Mouse (Mus musculus) spleen, postnatal 4 days (tissue): ENCODE data around the gene Lama2.

ENCODE experiments used
- DNase-seq, 2 experiments: peaks; one replicate each; pipeline ENCODE4 v3.0.0; 2022; ENCODE audit warnings: low spot score in 2 of 2

The Lama2 gene

DNA sequence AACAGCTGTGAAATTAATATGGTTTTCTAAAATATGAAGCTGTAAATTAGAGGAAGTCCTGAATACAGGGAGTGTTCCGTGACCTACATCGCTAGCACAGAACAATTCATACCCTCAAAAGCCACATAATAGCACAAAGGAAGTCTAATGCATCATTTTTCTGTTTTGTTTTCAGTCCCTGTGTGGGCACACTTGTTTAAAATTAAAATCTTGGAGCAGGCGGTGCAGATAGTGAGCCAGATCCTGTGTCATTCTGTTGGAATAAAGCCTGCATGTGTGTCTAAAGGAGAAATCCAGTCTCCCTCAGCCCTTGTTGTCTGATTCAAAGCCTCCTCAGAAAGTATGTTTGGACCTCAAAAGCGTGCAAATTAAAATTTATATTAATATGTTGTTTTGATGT, 234.9 kb downstream of the Lama2 start:
- no peak for DNase-seq

GRCm38 (mm10) chr10:27382887-27383609, 236.5 kb downstream of the Lama2 start:
- DNase-seq = no peak

DNA sequence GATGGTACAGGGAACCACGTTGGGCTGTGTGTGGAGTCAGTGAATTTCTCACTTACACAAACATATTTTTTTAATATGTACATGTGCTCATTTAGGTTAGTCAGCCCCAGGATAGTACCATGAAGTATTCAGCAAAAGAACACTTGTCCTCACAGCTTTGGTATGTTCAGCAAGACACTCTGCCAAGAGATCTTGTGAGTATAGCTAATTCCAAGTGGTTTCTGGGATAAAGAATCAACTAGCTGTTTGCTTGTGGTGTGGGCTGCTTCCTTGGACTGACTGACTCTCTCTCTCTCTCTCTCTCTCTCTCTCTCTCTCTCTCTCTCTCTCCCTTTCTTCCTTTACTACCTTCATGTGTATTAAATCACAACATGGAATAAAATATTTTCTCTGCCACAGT, 241.3 kb downstream of the Lama2 start:
- no peak for DNase-seq

GRCm38 (mm10) chr10:27344278-27344677, 275.3 kb downstream of the Lama2 start:
- no peak for DNase-seq

DNA sequence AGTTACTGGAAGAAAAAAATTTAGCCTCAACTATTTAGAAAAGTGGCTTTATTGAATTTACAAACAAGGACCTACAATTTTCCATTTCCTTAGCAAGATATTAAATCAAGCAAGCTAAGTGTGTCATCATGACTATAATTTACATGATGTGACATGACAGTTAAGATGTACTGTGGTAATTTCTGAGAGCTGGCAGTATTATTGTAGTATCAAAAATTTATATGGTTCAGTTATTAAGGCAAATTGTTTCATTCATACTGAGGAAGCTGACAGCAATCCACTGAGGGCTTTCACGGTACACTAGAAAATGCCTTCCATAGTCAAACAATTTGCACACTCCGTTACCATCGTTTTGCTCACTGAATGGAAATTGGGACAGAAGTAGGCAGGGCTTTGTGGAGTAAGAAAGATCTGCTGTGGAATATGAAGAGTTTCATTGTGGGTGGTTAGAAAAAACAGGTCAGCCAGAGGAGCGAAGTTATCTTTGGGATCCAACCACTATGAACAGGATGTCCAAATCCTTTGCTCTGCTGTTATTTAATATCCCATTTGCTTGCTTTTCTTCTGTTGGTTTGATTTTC, 297.1 kb downstream of the Lama2 start:
- DNase-seq = no peak

DNA sequence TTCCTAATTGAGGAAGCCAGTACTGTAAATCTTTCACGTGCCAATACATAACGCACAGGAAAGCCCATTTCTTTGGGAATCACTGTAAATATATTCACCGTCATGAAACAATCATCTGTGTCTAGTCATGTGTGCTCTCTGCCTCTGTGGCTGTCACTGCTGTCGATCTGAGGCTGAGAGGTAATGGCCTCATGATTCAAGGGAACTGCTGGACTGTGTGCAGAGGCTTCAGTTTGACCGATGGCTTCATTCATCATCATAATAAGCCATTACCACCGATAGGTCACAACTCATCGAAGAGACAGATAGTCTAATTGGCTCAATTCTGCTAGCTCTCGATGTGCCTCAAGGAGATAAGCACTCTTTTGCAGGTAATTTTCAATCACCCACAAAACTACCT, 312.1 kb downstream of the Lama2 start:
- DNase-seq = no peak

DNA sequence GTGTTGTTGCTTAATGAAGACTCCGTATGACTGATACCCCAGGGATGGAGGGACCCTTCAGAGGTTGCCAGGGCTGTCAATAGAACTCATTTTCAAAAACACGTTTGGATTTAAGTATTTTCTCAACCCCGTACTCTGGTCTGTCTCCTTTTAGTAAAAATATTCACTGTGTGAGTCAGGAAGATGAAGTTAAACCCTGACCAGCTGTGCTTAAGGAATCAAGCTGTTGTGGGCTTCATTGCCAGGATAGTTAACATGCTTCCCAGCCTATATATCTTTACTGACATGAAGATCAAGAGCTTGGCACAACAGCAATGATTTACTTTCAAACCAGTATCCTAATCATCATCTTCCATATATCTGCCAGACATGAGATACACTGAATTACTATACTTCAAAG, 314.3 kb downstream of the Lama2 start:
- no peak for DNase-seq

GRCm38 (mm10) chr10:27285098-27285860, 334.3 kb downstream of the Lama2 start:
- DNase-seq = no peak

- DNase-seq = no peak
Measured at GRCm38 (mm10) chr10:27267432-27267831, 352.1 kb downstream of the Lama2 start.

- DNase-seq = no peak
Measured at GRCm38 (mm10) chr10:27265812-27266211, 353.7 kb downstream of the Lama2 start.

GRCm38 (mm10) chr10:27264713-27265112, 354.8 kb downstream of the Lama2 start:
- DNase-seq = no peak

GRCm38 (mm10) chr10:27249741-27250140, 369.8 kb downstream of the Lama2 start:
- DNase-seq = no peak

- no peak for DNase-seq
Measured at GRCm38 (mm10) chr10:27234755-27235154, 384.8 kb downstream of the Lama2 start.

DNA sequence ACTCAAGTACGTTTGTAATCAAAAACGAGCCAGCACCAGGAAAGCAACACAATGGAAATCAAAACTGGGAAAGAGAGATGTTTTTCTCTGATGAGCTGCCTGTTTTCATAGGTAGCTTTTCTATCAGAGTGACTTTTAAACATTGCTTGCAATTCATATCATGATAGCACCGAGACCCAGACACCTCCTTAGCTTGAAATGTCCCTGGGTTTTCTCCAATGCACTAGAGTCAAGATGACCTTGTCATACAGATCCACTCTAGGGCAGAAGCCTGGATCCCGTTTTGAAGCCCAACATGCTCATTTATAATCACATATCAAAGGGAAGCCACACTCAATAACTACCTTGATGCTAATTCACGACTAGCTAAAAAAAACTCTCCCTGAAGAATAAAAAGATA, 386.0 kb downstream of the Lama2 start:
- no peak for DNase-seq

GRCm38 (mm10) chr10:27223815-27224375, 395.7 kb downstream of the Lama2 start:
- no peak for DNase-seq

- DNase-seq = no peak
Measured at GRCm38 (mm10) chr10:27222639-27223315, 396.8 kb downstream of the Lama2 start.

DNA sequence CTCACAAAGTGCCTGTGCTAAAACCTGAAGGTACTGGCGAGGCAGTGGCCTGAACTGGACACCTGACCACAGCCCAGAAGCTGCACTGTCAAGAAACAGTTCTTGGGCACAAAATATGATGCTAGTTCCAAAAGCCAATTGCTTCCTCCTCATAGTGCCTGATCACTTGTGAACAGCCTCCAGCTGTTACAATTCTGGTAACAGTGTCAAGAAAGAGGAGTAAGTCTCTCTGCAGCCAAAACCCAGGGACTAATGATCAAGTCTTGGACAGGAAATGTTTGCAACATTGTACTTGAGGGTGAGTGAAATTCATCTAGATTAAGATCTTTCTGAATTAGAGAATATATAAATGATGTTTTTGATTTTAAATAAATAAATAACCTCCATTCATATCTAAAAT, 399.9 kb downstream of the Lama2 start:
- DNase-seq = no peak

DNA sequence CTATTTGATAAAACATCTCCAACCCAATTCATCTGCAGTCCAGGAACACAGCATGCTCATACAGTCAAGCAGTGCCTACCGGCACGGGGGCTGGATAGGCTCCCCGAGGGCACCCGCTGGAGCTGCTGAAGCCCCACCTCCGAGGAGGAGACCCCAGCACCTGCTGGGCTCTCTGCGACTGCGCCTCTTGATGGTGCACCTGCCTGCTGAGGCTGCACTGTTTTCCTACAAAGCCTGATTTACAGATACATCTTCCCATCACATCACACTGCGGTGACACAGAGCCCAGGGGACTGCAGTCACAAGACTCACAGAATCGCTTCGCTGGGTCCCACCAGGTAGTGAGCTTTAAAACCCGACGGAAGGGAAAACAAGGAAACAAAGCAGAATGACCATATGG, 412.2 kb downstream of the Lama2 start:
- no peak for DNase-seq

GRCm38 (mm10) chr10:27198443-27198842, 421.1 kb downstream of the Lama2 start:
- no peak for DNase-seq

DNA sequence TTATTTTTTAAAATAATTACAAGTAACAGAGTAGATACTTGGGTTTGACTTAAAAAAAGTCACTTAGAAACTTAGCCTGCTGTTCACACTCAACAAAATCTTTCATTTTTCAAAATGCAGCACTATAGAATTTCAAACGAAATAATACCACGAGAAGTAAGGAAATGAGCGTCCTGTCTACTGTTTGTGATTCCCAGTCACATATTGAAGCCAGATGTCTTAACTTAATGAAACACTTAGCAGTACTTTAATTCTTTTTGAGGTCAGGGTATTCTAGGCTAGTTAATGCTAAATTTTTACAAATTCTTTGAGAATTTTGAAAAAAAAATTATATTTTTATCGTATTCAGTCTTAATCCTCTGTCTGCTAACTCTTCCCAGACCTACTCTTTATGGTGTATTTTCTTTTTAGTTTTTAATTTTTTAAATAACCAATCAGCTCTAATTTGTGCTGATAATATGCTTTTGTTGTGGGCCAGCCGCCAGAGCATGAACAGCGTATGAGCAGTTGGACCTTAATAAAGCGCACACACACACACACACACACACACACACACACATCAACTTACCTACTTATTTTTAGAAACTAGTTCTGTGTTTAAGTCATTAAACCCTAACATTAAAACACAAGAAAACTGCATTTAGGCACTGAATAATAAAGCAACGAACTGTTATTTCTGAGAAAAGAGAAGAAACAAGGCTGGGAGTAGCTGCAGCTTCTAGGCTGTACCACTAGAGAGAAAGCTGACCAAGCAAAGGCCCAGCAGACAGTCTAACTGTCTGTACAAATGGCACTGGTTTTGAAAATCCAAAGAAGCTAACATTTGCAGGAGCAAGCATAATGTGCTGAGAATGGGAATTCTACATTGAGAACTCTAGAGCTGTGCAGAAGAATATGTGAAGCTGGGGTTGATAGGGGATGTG, 425.3 kb downstream of the Lama2 start:
- DNase-seq = no peak
